Mouse (Mus musculus): ENCODE results near the gene Rcc1. TPM values are rescaled to one million over a fixed set of nuclear protein-coding genes. Genes with fewer than 3 reads are reported as not detected.
A peak's percentile ranks its signal among the peaks of the same experiment; 100 is the strongest.

Rcc1 gene
- total RNA-seq (2017), result 46.6 and 48.1 TPM in 2 replicates

- ATAC-seq (replicated peaks; ENCODE audit: low read depth, poor library complexity, severe bottlenecking), result peak; percentile 86
Observed at GRCm38 (mm10) chr4:132353481-132353885, at the start of gene Rcc1. Rcc1 (minus strand) TSS chr4:132353605.

- no peak for ATAC-seq (replicated peaks; ENCODE audit: low read depth, poor library complexity, severe bottlenecking)
Observed at GRCm38 (mm10) chr4:132401016-132401415, 47.6 kb upstream of the Rcc1 start.

- ATAC-seq (replicated peaks; ENCODE audit: low read depth, poor library complexity, severe bottlenecking), result no peak
Observed at GRCm38 (mm10) chr4:132398863-132399262, 45.5 kb upstream of the Rcc1 start.

GRCm38 (mm10) chr4:132398045-132398774 lies 44.8 kb upstream of the Rcc1 start:
- peak; percentile 99 for ATAC-seq (replicated peaks; ENCODE audit: low read depth, poor library complexity, severe bottlenecking)

GRCm38 (mm10) chr4:132397120-132397519 lies 43.7 kb upstream of the Rcc1 start:
- no peak for ATAC-seq (replicated peaks; ENCODE audit: low read depth, poor library complexity, severe bottlenecking)

GRCm38 (mm10) chr4:132396251-132396650 lies 42.8 kb upstream of the Rcc1 start:
- no peak for ATAC-seq (replicated peaks; ENCODE audit: low read depth, poor library complexity, severe bottlenecking)

GRCm38 (mm10) chr4:132391063-132391740 lies 37.8 kb upstream of the Rcc1 start:
- ATAC-seq (replicated peaks; ENCODE audit: low read depth, poor library complexity, severe bottlenecking), result peak; percentile 74

- ATAC-seq (replicated peaks; ENCODE audit: low read depth, poor library complexity, severe bottlenecking), result no peak
Observed at GRCm38 (mm10) chr4:132389302-132389701, 35.9 kb upstream of the Rcc1 start.

- no peak for ATAC-seq (replicated peaks; ENCODE audit: low read depth, poor library complexity, severe bottlenecking)
Observed at GRCm38 (mm10) chr4:132387617-132388016, 34.2 kb upstream of the Rcc1 start.

GRCm38 (mm10) chr4:132386846-132387245 lies 33.4 kb upstream of the Rcc1 start:
- no peak for ATAC-seq (replicated peaks; ENCODE audit: low read depth, poor library complexity, severe bottlenecking)

- ATAC-seq (replicated peaks; ENCODE audit: low read depth, poor library complexity, severe bottlenecking), result no peak
Observed at GRCm38 (mm10) chr4:132385771-132386410, 32.5 kb upstream of the Rcc1 start.

GRCm38 (mm10) chr4:132383455-132383854 lies 30.1 kb upstream of the Rcc1 start:
- no peak for ATAC-seq (replicated peaks; ENCODE audit: low read depth, poor library complexity, severe bottlenecking)

- no peak for ATAC-seq (replicated peaks; ENCODE audit: low read depth, poor library complexity, severe bottlenecking)
Observed at GRCm38 (mm10) chr4:132382296-132382695, 28.9 kb upstream of the Rcc1 start.

GRCm38 (mm10) chr4:132380965-132381616 lies 27.7 kb upstream of the Rcc1 start:
- ATAC-seq (replicated peaks; ENCODE audit: low read depth, poor library complexity, severe bottlenecking), result no peak

GRCm38 (mm10) chr4:132373820-132374219 lies 20.4 kb upstream of the Rcc1 start:
- no peak for ATAC-seq (replicated peaks; ENCODE audit: low read depth, poor library complexity, severe bottlenecking)

GRCm38 (mm10) chr4:132369953-132370750 lies 16.7 kb upstream of the Rcc1 start:
- ATAC-seq (replicated peaks; ENCODE audit: low read depth, poor library complexity, severe bottlenecking), result no peak

- ATAC-seq (replicated peaks; ENCODE audit: low read depth, poor library complexity, severe bottlenecking), result no peak
Observed at GRCm38 (mm10) chr4:132367480-132368201, 14.2 kb upstream of the Rcc1 start.

GRCm38 (mm10) chr4:132365450-132366060 lies 12.2 kb upstream of the Rcc1 start:
- no peak for ATAC-seq (replicated peaks; ENCODE audit: low read depth, poor library complexity, severe bottlenecking)

GRCm38 (mm10) chr4:132363487-132363886 lies 10.1 kb upstream of the Rcc1 start:
- no peak for ATAC-seq (replicated peaks; ENCODE audit: low read depth, poor library complexity, severe bottlenecking)
